Mouse (Mus musculus): ENCODE measurements around the gene Thumpd3. TPM values are rescaled to one million over a fixed set of nuclear protein-coding genes. Genes with fewer than 3 reads are reported as not detected.

Thumpd3 gene
- total RNA-seq (2014; fragmentation: Nextera tagmentation) (52.4 and 77.4 TPM in 2 replicates), total RNA-seq (2017) (51.5 and 73.9 TPM in 2 replicates)

DNA sequence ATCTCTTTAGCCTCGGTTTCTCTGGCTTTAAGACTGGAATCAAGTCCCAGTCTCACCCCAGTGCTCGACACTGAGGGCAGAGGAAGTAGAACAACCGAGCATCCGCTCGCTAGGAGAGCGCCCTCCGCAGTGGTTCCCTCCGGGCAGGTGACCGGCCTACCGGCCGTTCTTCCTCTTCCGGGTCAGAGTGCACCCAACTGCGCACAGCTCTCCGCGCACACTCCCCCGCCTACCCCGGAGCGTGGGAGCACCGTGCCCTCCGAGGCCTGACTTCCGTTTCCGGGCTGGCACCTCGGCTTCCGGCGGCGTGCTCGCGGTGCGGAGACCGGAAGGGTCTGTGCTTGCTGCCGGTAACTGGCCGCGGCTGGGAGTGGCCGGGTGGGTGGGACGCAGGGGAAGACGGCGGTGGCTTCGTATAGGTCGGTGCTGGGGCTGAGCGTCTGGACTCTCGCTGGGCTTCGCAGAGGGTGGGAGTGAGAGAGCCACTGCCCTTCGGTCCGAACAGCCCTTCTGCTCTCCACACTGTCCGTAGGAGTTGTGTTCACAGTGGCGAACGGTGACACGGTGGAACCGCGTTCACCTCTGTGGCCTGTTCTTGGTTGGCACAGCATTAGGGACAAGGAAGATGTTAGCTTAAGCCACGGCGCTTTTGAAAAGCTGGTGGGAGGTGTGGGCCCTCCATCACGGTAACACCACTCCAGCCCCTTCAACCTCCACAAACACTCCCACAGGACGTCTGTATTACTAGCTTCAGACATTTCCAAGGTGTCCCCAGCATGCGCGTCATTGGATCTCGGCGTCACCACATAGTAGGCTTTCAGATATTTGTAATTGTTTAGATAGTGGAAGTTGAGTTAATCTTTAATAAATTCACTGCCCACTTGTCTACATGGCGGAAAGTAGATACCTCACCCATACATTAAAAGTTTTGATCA, at the start of gene Thumpd3:
Thumpd3 (plus strand) TSS at position 185 of the 935 bp plus-strand sequence.
- ATAC-seq (replicated peaks; ENCODE audit: poor library complexity, severe bottlenecking) = peak; percentile 93

DNA sequence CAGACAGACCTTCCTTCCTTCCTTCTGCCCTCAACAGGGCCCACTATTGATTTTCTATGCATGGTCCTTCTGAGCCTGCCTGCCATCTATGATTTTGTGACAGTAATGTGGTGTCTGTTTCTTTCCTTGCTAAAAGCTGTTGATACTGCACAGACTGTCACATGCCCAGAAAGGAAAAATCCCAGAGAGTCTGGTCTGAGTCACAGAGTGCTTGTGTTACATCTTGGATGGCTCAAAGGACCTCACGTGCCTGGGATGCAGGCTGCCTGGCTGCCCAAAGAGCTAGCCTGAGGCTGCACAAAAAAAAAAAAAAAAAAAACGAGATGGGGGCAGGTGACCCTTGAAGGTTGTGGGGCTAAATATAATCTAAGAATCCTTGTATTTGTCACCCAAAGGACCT, 46.8 kb upstream of the Thumpd3 start:
- no peak for ATAC-seq (replicated peaks; ENCODE audit: poor library complexity, severe bottlenecking)

DNA sequence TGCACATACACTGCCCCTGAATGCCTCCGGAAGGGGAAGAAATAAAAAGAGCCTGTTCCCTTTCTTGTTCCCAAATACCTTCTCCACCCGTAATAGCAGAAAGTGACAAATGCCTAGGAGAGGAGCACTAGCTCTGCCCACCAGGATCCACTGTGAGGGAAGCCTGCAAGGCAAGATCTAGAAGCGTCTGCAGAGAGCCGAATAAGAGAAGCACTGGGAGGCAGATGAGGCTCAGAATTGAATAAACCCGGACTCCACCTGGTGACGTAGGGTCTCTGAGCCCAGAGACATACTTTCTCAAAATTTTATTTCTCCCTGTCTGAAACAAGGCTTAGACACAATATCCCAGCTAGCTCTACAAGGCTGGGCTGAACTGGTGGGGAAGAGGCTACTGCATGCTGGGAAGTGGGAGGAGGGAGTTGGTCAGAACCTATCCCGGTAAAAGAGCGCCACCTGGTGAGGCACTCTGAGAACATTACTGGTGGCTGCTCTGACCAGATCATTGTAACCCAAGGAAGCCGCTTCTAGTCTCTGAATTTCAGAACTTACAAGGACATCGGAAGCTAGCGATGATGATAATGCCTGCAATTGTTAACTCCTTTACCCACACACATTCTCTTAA, 45.2 kb upstream of the Thumpd3 start:
- ATAC-seq (replicated peaks; ENCODE audit: poor library complexity, severe bottlenecking) = peak; percentile 98

DNA sequence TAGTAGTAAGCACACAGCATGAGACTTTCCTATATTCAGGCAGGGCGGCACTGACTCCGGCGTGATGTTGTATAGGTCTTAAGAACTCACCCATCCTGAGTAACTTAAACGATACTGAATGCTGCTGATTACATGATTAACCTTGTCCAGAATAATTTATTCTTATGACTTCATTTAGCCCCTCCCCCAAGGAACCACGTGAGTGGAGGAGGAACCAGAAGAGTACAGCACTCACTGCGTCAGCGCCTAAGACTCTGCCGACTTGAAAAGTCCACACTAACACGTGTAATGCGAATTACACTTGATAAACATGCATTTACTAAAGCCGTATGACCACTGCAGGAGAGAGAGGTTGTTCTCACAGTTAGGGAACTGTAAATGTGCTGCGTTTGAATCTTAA, 44.3 kb upstream of the Thumpd3 start:
- peak; percentile 54 for ATAC-seq (replicated peaks; ENCODE audit: poor library complexity, severe bottlenecking)

DNA sequence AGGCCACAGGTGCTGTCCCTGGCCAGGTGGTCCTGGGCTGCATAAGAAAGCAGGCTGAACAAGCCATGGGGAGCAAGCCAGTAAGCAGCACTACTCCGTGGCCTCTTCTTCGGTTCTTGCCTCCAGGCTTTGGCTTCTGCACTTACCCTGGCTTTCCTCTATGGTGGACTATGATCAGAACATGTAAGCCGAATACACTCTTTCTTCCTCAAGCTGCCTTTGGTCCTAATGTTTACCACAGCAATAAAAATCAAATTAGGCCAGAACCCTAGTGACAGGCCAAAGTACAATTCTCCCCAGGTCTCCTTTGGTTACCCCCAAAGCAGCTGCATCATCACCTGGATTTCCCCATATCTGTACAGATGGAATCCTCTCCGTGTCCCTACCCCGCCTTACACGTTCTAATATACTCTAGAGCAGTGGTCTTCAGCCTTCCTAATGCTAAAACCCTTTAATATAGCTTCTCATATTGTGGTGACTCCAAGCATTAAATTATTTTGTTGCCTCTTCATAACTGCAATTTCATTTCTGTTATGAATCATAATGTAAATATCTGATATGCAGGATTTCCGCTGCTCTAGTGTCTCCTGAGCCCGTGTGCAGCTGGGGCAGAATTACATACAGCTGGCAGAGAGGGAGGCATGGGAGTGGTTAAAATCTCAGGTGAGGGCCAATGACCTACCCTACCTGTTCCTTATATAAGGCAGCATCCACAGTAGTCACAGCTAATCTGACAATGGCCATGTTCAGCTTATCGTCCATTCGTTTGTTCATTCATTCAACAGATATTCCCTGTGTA, 42.5 kb upstream of the Thumpd3 start:
- ATAC-seq (replicated peaks; ENCODE audit: poor library complexity, severe bottlenecking) = no peak

DNA sequence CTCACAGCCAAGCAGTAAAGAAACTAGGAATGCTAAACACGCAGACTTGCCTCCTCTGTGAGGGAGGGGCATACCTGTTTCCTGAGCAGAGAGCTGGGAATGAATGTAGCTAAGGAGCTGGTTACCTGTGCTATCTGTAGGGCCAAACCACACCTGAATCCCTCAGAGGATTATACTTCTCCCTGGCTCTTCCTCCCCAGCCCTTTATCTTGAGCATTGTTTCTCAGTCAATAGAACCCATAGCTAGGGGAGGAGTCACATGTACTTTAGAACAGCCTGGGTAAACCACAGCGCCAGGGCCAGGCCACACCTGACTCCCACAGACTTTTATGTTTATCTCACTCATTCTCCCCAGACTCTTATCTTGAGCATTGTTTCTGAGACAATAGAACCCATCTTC, 39.2 kb upstream of the Thumpd3 start:
- no peak for ATAC-seq (replicated peaks; ENCODE audit: poor library complexity, severe bottlenecking)

DNA sequence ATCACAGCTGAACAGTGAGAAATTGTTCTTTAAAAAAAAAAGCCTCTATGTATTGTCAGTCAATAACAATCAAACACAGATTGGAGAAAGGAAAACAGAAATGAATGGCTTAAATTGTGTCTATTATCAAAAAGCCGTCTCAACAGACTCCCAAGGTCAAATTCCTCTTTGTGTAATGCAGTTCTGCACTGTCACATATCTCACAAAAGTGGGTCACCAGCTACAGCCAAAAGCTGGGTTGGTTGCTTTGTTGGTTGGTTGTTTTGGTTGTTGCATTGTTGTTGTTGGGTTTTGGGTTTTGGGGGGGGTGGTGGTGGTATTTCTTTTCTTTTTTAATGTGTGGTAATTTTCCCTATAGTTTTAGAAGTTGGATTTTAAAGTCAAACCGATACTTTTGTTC, 34.1 kb upstream of the Thumpd3 start:
- no peak for ATAC-seq (replicated peaks; ENCODE audit: poor library complexity, severe bottlenecking)

DNA sequence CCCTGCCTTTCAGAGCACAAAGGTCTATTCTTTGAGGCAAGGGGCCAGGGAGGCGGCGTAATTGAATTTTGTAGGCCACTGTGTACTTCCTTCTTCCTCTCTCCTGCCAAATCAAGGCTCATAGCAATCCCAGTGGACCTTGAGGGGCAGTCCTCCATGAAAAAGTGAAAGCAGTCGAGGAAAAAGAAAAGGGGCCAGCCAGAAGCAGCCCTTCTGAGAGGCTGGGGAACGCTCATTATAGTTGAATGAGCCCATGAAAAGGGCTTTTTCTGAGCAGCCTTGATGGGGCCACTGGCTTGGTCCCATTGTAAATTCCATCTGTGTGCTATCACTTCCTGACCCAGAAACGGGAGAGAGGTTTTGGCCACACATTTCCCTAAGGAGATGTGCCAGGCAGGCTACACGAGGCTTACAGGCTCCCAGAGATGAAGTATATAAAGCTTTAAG, 33.5 kb upstream of the Thumpd3 start:
- ATAC-seq (replicated peaks; ENCODE audit: poor library complexity, severe bottlenecking) = no peak

DNA sequence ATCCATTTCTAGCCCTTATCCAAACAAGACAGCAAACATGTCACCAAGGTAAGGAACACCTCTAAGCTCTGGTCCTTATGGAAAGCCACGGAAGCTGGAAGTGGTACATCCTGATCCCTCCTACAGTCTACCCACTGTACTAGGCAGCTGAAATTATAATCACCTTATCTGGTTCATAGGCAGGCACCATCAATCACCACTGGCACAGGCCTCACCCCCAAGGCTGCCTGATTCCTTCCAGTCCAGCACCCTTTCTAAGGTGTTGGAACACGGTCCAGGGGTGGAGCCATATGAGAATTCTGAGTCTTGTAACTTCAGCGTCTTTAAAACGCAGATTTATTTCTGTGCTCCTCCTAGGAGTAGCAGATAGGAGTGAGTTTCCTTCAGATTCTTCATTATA, 32.5 kb upstream of the Thumpd3 start:
- ATAC-seq (replicated peaks; ENCODE audit: poor library complexity, severe bottlenecking) = no peak

DNA sequence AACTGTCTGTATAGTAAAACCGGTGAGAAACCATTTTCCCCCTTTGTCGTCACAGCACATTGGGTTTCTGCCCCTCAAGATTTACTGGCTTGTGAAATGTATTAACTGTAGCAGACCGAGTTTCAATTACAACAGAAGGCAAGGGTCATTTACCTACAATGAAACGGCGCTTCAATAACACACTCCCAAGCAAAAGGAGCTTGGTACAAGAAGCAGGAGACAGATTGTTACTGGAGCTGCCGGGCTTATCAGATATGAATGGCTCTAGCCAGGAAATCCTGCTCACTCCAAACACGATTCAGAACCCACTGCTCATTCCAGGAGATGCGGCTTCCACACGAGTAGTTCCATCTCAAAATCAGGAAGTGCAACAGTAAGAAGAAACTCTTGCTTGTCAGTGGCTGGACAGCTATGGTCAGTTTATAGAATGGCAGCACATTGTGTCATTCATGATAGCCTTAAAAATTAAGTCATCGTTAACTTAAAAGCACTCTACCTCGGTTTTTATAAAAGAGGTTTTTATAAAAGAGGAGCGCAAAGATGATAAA, 28.5 kb upstream of the Thumpd3 start:
- ATAC-seq (replicated peaks; ENCODE audit: poor library complexity, severe bottlenecking) = peak; percentile 82

DNA sequence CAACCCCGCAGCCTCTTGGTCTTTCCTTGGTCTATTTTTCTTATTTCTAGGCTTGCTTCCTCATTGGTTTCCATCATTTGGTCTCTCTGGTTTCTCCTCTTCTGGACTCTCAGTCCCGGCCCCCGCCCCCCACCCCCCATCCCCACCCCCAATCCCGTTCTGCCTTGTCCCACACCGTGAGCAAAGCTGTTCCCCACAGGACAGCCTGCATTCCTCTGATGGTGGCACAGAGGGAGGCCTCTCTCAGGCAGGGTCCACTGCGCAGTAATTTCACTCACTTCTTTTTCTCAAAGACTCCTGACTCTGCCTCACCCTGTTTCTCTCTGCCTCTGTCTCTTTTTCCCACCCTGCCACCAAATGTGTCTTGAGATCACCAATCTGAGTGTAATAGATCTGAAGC, 27.9 kb upstream of the Thumpd3 start:
- ATAC-seq (replicated peaks; ENCODE audit: poor library complexity, severe bottlenecking) = no peak

DNA sequence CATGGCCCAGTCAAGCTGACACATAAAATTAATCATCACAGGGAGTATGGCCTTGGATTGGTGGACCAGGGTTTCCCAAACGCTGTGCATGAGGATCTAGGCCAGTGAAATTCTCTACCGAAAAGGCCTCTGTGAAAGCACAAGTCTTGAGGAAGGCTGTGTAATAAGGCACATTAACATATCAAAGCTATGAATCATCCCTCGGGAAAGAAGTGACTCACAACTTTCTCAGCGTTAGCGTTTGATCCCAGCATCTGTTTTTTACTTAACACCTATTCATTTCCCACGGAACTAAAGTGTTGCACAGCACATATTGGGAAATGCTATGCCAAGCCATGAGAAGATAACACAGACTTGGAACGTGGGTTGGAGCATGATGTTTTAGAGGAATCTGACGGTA, 21.2 kb upstream of the Thumpd3 start:
- no peak for ATAC-seq (replicated peaks; ENCODE audit: poor library complexity, severe bottlenecking)

DNA sequence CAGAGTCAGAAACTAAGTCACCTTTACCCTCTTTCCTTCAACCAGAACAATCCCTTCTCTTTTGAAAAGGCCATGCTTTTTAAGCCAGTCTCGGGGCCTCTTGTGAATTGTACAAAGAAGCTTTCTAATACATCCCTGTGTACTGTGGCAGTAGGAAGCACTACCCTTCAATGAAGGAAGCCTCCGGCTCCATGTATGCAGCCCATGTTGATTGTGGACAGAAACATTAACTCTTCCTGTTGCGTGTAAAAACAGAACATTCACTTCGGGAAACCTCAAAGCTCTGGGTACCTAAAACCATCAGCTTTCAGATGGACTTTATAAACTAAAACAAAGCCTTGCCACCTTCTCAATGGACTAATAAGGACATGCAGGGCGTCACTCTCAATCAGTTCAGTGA, 20.3 kb upstream of the Thumpd3 start:
- ATAC-seq (replicated peaks; ENCODE audit: poor library complexity, severe bottlenecking) = no peak

DNA sequence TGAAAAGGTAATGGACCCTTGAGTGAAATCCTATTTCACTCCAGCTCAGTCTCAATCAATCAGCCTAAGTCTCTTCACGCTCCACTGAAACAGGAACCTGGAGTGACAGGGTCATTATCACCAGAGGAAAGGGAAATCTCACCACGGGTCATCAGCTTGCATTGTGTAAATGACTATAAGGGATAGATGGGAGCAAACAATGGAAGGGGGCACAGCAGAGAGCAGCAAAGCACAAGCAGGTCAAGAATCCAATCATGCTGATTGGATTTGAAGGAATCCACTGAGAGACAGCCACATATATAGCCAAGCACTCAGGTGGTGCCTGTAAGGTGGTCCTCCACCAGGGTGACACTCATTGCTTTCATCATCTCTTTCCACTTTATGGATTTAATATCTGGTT, 18.6 kb upstream of the Thumpd3 start:
- no peak for ATAC-seq (replicated peaks; ENCODE audit: poor library complexity, severe bottlenecking)

DNA sequence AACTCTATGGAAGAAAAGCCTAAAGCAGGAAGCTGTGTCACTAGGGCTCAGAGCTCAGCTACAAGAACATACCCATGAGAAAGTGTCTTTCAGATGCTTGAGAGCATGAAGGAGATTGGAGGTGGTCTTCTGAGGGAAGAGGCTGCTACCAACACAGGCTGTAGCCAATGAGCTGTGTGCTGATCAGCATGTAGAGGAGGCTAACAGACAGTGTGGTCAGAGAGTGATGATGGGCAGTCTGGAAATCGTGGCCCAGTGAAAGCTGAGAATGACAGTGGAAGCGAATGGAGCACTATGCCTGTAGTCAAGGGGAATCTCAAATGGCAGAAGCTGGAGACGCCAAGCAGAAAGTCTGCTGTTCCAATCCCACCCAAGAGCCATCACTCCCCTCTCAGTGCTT, 17.0 kb upstream of the Thumpd3 start:
- no peak for ATAC-seq (replicated peaks; ENCODE audit: poor library complexity, severe bottlenecking)

DNA sequence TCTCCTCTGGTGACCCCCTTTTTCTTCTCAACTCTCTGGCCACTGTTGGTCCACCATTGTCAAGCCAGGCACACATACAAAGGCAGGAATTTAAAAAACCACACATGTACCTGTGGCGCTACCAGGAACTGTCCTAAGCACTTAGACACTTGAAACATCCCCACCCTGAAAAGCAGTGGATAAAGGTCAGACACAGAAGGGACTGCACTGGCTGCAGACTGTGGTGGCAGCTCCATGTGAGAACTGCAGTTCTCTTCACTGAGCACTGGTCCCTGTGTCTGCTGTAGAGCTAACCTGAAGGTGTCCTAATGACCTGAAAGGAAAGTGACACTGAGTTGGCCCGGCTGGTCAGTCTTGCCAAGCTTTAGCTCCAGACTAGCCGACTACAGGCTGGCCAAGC, 15.5 kb upstream of the Thumpd3 start:
- no peak for ATAC-seq (replicated peaks; ENCODE audit: poor library complexity, severe bottlenecking)

DNA sequence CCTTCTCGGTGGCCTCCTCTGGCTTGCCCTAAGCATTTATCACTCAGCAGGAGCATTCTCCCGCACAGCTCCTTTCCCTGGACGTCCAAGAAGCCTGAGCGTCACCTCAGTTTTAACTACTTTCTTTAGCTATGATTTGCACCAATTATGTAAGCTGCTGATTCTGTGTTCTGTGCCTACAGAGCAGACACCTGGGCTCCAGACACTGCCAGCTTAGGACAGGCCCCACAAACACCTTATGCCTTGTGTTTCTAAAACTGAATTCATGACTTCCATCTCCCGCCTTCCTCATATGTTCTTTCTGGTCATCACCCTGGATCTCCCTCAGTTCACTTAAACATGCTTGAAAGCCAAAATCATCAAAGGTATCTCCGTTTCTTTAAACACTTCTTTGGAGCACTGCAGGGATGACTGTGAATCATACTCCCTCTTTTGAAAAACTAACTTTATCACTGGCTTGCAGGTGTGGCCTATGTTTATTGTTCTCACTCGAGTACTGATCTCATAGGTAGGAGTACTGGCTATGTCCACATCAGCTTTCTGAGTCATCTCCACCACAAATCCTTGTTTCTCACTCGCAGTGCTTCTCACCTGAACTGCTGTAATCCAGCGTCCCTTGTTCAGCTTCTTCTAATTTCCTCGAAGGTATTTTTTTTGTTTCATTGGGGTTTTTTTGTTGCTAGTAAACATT, 14.9 kb upstream of the Thumpd3 start:
- no peak for ATAC-seq (replicated peaks; ENCODE audit: poor library complexity, severe bottlenecking)

DNA sequence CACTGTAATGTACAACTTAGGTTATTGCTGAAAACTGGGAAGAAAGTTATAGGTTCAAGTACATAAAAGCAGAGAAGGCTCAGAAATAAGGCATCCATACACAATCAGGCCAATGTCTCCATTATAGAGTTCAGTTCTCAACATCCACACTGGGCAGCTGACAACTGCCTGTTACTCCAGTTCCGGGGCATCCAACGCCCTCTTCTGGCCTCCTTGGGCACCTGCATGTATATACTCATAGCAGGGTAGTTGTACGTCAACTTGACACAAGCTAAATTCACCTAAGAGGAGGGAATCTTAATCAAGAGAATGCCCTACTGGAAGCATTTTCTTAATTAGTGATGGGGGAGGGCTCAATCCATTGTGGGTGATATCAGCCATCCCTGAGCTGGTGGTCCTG, 13.9 kb upstream of the Thumpd3 start:
- ATAC-seq (replicated peaks; ENCODE audit: poor library complexity, severe bottlenecking) = no peak

DNA sequence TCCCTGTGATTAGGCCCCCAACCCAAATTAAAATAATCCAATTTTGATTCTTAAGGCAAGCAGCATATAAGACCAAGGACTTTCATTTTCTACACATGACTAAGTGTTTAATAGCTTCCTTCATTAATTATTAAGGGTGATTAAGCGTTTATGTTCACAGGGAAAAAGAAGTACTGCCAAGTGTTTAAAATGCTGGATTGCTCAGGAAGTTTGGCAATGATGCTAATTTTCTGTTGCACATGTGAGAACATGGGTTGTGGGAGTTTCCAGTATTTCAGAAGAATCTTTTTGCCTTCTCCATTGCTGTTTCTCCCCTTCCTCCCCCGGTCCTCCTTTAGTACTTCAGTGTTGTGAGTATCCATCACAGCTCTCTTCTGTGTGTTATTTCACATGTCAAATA, 12.8 kb upstream of the Thumpd3 start:
- ATAC-seq (replicated peaks; ENCODE audit: poor library complexity, severe bottlenecking) = no peak

DNA sequence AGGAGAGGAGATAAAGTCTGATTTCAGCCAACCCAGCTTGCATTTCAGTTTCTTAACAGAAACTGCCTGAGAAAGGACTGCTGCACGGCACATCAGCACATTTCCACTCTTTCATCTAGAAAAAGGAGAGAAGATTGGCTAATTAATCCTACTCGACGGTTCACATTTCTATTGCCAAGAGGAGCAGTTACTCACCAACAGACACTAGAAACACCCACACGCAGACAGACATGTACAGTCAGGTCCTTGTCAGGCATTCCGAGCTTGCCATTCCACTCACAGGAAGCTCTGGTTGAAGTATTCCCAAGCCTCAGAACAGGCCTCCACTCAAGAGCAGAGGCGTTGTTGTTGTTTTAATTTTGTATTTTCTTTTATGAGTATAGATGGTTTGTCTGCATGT, 11.6 kb upstream of the Thumpd3 start:
- ATAC-seq (replicated peaks; ENCODE audit: poor library complexity, severe bottlenecking) = no peak
